Mouse (Mus musculus): ENCODE results near the gene Echdc2. TPM values are rescaled to one million over a fixed set of nuclear protein-coding genes. Genes with fewer than 3 reads are reported as not detected.
A peak's percentile ranks its signal among the peaks of the same experiment; 100 is the strongest.
"Not testable (repeated sequence)": the region's sequence is repeated elsewhere in the genome, so short reads cannot be mapped to it uniquely, and the experiment has no call there.

Echdc2 gene
- 31.3 and 33.1 TPM in 2 replicates for total RNA-seq (2021)
- long read RNA-seq, transcript Echdc2-209 (10 exons, 1,319 nt), result minor isoform, 35 of 113 reads
- long read RNA-seq, transcript Echdc2-201 (10 exons, 1,307 nt), result major isoform, 52 of 113 reads
- long read RNA-seq, partial matches to known transcripts, result 4 of 113 reads
- long read RNA-seq, other reads (novel, unspliced or antisense), result 21 of 113 reads

DNA sequence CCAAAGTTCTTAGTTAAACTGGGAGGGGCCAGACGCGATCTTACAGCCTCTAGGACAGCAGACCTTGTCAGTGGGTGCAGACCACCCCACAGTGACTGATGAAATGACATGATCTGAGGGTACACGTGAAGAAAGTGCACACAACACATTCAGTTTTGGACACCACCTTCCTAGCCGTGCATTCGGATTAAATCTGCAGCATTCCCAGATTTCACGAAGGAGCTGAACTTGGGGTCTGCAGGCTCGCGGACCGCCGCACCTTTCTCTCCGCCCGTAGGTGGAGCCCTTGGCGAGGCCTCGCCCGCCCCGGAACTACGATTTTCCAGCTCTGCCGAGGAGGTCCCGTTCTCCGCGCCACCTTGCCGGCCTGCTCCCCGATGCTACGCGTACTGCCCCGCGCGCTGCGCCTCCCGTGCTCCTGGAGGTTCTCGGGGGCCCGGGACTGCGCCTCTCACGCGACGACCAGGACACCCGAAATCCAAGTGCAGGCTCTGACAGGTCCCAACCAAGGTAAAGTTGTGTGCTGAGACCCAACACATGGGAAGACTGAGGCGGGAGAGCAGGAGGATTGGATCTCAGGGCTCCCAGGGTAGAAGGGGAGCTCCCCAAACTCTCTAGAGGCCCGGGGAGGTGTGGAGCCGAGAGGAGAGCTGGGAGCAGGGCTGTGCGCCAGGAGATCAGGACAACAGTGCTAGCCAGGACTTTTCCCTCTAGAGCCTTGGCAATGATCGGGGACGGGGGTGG lies at the start of gene Echdc2:
Gene Echdc2, plus strand, starts transcription at position 286 of the 744 bp plus-strand sequence.
- peak; percentile 59 for DNase-seq

DNA sequence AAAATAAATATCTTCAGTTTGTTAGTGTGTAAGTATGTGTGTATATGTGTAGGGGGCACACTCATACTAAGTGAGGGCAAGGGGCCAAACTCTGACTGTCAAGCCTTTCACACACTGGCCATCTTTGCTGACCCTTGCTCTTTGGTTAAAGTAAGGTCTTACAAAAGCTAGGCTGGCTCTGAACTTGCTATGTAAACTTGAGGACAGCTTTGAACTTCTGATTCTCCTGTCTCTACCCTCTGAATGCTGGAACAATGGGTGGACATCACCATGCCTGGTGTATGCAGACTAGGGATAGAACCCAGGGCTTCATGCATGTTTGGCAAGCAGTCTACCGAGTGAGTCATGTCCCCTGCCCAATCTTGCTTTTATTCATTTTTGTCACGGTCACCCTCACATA lies 48.8 kb upstream of the Echdc2 start:
- no peak for DNase-seq

DNA sequence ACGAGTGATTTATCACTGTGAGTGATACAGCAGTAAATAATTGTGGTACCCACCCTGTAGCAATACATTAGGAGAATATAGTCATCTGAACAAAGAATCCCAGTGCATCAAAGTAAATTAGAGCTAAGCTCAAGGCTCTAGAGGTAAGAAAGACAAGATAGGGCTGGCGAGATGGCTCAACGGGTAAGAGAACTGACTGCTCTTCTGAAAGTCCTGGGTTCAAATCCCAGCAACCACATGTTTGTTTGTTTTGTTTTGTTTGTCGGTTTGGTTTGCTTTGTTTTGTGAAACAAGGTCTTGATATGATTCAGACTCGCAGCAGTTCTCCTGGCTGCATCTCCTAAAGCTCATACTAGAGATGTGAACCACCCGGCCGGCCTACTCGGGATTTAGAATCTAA lies 47.7 kb upstream of the Echdc2 start:
- no peak for DNase-seq

DNA sequence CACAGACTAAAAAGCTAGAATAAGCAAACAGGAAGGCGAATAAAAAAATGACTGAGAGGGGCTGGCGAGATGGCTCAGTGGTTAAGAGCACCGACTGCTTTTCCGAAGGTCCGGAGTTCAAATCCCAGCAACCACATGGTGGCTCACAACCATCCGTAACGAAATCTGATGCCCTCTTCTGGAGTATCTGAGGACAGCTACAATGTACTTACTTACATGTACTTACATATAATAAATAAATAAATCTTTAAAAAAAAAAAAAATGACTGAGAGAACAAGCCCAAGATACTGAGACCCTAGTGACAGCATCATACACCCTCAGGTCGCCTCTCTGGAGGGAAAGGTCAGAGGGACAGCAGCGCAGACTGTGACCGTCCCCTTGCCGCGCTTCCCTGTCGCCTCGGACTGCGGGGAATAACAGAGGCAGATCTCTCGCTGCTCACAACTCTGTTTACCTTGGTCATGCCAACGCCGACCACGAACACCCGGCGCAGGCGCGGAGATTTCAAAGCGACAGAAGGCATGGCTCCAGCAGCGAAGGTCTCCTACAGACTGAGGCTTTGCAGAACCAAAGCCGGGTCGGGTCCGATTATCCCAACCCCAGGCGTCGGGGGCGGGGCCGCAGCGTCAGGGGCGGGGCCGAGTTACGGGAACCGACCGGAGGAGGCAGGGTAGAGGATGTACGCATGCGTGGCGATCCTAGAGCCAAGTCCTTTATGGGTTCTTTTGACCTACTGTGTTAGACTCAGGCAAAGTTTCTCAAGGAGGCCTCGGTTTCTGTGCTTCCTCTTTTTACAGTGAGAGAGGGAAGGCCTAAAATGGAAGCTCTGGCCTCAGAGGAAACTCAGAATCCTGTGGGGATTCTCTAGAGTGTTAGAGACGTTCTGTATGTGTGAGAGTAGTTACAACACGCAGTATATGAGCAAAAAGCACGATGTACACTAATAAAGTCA lies 47.0 kb upstream of the Echdc2 start:
- DNase-seq, result peak; percentile 97

DNA sequence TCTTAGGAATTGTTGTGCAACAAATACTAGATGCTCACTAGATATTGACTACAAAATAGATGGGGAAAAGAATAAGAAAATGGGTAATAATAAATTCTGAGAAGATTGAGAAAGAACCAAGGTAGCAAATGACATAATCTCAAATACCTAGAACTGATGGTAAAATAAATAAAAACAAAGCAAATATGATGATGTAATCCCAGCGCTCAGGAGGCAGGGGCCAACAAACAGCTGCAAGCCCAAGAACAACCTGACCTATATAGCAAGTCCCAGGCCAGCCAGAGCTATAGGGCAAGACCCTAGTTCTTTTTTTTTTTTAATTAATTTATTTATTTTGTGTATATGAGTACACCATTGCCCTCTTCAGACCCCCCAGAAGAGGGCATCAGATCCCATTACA lies 41.1 kb upstream of the Echdc2 start:
- DNase-seq, result no peak

DNA sequence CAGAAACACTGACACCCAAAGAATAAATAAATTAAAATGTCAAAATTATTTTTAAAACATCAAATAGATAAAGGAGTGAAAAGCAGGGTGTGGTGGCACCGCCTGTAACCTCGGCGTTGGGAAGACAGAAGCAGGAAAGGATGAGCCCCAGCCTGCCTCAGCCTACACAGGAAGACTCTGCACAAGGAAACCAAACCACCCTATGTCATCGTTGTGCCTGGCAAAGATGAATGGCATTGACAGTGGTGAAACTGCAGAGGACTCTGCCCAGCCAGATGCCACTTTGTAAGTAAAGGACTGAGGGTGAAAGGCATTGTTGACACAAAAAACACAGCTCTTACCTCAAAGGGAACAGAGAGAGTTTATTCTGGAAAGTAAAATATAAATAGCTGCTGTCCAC lies 39.0 kb upstream of the Echdc2 start:
- no peak for DNase-seq

DNA sequence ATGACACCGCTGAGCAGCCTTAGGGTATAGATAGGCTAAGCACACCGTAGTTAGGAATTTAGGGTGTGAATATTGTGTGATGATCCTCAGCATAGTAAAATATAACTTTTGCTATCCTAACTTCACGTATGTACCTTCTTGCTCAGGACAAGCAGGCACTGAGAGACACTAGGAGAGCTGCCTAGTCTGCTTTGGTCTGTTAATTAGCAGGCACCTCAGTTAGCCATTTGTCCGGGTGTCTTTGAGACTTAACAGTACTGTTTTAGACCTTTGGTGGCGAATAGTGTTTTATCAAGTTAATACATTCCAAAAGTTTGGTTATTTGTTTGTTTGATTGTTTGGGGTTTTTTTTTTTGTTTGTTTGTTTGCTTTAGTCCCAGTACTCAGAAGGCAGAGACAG lies 37.7 kb upstream of the Echdc2 start:
- DNase-seq, result no peak

DNA sequence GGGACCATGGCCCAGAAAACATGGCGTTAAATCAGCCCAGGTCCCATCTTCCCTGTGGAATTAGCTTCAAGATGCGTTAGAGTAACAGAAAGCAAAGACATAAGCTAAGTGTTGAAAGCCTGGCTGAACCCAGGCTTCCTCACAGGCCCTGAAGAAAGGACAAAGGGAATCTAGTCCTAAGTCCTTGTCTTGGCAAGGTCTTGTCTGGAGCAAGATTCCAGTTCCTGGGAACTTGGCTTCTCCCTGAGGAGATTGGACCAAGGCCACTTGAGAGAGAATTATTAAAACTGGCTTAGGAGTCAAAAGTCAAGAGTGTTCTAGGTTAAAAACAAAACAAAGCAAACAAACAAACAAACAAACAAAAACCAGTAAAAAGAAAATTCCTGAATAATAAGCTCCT lies 36.9 kb upstream of the Echdc2 start:
- no peak for DNase-seq

DNA sequence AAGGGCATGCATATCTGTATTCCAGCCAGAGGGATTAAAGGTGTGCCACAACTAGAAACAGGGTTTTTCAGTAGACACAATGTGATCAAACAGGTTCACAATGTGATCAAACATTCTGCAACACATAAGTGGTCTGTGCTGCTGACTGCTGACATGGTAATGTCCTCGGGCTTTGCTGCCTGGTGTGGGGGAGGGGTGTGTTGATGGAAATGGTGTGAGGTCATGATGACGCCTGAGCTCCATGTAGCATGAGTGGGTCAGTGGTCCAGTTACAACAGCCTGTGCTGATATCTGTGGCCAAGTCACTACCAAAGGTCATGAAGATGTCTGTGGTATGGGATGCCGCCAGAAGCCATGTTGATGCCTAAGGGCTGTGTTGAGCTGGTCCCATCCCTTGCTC lies 34.8 kb upstream of the Echdc2 start:
- no peak for DNase-seq

DNA sequence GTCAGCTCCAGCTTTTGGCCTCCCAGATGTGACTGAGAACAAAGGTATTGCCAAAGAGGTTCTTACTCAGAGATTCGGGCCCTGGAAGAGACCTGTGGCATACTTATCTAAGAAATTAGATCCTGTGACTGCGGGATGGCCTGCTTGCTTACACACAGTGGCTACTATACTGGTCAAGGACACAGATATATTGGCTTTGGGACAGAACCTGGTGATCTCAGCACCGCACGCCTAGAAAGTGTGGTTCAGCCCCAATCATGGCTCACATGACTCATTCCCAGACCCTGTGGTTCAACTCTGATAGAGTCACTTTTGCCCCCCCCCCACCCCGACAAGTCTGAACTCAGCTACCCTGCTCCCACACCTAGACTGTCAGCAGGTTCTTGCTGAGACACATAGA lies 28.3 kb upstream of the Echdc2 start:
- DNase-seq, result peak; percentile 9

DNA sequence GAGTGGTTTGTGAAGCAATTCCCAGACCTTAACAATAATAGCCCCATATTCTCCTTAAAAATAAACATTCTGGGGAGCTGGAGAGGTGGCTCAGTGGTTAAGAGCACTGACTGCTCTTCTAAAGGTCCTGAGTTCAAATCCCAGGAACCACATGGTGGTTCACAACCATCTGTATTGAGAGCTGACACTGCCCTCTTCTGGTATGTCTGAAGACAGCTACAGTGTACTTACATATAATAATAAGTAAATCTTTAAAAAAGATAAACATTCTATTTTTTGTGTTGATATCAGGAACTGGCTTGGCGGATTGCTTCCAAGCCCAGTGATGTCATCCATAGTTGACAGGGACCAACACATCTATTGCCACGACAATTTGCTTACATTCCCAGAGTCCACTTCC lies 22.1 kb upstream of the Echdc2 start:
- DNase-seq, result not testable (repeated sequence)

DNA sequence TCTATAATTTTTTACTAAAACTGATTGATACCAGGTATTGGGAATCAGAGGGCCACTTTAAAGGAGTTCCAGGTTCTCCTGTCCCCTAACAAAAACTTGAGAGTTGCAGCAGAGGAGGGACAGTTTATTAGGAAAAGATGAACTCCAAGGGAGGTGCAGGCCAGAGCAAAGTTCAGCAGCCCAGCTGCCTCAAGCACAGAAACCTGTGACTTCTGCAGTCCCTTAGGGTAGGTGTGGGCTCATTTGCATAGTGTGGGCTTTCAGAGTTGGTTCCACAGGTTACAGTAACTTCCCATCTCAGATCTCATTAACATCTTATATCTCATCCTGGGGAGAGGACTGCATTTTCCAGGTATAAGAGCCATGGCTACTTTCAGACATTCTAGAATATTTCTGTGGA lies 21.5 kb upstream of the Echdc2 start:
- DNase-seq, result no peak

DNA sequence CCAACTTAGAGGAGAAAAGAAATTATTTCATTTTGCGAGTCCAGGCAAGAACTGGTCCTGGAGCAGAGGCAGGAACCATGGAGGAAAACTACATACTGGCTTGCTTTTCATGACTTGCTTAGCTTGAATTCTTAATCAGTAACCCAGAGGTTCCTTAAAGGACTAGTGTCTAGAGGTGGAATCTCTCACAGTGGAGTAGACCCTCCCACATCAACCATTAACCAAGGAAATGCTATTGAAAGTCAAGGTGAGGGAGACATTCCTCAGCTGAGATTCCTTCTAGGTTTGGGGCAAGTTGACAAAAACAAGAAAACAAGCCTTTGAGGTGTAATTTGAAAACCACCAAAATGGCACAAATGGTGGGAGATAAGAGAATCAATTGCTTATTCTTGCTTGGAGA lies 20.4 kb upstream of the Echdc2 start, which contains the start of gene Scp2:
Gene Scp2, minus strand, starts transcription at position 119 of the 400 bp plus-strand sequence.
- DNase-seq, result no peak

DNA sequence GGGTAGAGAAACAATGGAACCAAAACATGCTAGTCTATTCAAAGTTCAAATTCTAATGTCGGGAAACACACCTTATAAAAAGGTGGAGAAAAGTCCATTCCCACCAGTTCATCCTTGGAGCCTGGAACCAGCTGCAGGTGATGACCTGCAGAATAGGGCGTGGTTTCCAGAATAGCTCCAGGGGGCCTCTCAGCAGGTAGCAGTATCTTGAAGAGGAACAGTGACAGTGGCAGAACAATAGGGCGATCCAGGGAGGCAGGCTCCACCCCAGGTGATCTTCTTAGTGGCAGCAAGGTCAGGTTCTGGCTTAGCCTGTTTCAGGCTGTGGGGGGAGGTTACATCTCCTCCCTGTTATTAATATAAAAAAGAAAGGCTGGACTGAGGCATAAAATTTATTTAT lies 19.7 kb upstream of the Echdc2 start:
- DNase-seq, result not testable (repeated sequence)

DNA sequence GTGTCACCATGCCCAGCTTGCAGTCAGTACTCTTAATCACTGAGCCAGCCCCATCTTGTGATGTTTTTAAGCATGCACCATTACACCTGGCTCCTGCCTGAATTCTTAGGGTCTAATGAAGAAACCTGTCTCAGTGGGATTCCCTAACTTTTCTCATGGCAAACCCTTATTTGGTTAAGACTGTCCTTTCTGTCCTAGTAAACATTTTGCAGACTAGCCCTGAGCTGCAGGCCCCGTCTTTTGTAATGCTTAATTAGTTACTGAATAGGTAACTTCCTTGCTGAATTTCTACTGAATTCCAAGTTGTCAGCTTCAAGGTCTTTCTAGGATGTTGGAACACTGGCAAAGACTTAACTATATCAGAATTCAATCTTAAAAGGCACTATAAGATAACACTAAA lies 10.1 kb upstream of the Echdc2 start:
- not testable (repeated sequence) for DNase-seq

DNA sequence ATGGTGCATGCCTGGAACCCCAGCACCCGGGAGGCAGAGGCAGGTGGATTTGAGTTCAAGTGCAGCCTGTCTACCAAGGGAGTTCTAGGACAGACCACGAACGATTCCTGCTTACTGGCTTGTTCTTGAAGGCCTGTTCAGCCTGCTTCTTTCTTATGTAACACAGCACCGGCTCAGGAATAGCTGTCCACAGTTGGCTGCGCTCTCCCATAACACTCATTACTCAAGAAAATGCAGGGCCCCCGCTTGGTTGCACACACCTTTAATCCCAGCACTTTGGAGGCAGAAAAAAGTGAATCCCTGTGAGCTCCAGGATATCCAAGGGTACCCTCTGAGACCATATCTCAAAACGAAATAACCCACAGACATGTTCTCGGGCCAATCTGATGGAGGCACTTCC lies 3.3 kb upstream of the Echdc2 start:
- DNase-seq, result no peak

DNA sequence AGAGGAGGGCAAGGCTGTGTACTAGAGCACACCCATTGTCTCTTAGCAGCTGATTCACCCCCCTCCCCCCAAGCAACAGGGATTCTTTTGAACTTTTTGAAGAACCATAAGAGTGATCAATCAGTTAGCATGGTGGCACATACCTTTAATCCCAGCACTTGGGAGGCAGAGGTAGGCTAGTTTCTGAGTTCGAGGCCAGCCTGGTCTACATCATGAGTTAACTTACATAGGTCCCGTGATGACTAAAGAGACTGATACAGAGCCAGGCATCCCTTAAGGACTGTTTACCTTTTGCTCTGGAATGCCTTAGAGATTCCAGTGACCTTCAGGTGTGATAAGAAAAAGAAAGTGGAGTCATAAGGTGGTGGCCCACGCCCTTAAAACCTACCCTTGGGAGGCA lies 1.9 kb upstream of the Echdc2 start:
- DNase-seq, result no peak

DNA sequence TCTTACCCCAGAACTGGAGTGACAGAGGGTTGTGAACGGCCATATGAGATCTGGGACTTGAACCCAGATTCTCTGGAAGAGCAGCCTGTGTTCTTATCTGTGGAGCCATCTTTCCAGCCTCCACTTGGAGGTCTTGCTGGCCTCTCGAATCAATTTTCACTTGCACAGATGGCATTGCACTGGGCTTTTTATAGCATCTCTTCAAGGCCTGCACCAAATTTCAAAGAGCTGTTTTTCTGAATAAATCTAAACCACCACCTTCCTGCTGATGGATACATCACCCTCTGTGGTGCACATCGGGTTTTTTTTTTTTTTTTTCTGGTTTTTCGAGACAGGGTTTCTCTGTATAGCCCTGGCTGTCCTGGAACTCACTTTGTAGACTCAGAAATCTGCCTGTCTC lies 1.6 kb downstream of the Echdc2 start:
- DNase-seq, result no peak

DNA sequence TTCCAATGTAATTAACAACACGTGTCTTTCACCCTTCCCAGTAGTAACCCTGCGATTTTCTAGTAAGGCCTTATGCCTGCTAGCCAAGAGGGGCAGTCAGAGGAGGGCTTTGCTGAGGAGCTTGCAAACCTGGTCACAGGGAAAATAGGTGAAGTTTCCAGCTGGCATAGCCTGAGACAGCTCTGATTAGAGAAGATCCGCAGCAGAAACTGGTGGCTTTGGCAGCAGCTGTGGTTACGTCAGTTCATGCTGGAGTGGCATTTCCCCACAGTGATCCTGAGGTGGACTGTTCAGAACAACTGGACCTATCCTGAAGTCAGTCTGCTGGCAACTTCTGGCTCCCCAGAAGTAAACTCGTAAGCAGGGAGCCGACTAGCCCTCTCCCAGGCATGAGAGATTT lies 2.8 kb downstream of the Echdc2 start:
- no peak for DNase-seq

DNA sequence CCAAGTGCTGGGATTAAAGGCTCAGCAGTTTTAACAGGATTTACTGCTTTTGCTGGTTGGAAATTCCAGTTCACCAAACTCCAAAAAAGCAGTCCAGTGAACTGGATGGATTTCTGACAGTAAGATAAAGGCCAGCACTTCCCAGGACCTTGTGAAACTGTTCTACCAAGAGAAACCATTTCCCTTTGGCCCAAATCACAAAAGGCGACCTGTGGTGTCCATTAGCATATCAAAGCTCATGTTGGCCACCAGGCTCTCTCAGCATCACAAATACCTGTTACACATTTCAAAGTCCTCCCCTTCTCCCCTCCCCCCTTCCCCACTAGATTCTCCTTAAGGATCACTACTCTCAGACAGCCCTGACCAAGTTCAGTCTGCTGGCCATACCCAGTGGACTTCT lies 17.0 kb downstream of the Echdc2 start:
- DNase-seq, result no peak

DNA sequence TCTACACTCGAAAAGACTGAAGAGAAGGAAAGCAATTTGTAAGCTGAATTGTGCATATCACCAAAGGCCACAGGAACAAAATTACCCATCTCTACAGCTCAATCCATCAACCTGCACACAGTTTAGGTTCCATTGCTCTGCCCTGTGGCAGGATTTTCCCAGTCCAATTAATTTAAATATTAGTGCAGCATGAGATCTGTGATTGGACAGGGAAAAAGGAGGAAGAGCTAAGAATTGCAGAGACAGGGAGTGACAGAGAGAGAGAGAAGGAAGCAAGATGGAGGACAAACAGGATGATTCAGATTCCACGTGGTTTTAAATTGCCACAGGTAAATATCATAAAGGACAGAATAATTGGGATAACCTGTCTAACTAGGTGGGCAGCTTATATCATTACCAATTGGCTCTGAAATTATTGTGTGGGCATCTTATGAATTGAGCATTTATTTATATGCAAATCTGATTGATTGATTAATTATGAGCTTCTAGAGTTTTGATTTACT lies 27.6 kb downstream of the Echdc2 start:
- no peak for DNase-seq

DNA sequence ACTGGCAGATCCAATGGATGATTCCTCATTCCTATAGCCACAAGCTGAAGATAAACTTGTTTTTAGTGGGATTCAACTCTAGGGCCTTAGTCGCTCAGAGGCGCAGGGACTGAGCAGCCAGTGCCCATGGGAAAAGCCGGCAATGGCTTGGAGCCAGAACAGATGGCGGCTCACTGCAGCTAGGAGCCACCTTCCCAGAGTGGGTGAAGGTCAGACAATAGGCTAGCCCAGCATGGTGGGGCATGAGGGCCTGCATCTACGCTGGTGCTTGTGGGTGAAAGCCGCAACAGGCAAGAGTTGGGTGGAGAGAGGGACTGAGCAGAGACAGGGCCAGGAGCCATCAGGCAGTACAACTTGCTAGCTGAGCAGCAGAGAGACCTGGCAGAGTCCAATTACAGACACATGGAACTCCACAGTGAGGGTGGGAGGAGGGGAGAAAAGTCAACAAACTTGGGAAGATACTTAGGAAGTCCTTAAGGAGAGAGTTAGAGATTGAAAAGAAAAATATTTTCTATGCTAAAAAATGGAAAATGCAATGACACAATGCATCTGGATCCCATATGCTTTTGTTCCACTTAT lies 31.1 kb downstream of the Echdc2 start:
- DNase-seq, result peak; percentile 43

DNA sequence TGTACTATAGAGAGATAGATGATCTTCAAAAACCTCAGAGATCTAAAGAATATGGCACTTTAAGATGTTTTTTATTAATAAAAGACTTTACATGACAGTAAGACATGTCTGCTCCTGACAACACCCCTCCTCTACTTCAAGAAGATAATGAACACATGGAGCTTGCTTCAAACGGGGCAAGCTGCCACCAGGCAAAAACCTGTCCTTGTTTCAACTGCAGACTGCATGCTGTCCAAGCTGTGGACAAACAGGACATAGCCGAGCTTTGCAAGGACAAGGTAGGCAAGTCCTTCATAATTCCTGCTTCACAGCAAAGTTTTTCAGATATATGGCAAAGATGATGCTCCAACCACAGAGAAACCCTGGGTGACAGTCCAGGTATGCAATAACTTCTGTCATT lies 34.0 kb downstream of the Echdc2 start:
- no peak for DNase-seq

Data from adrenal gland, postnatal 25 days (tissue).